Mouse (Mus musculus): Measurements from ENCODE around the gene Wwox. TPM values are rescaled to one million over a fixed set of nuclear protein-coding genes. Genes with fewer than 3 reads are reported as not detected.

Wwox gene
- polyA plus RNA-seq, 1 experiment from 2014 or later, result 11.0 TPM

- Histone ChIP-seq H3K4me1 (ENCODE audit: control insufficient read depth, insufficient read depth, low read length) (peaks cover 25% of the 10 kb centered on the region), H3K4me2 (ENCODE audit: low read depth, low read length) (no peak overlapping the region), H3K27me3 (replicated peaks; ENCODE audit: control insufficient read depth, insufficient read depth, low read length) (no peaks in the 10 kb centered on the region), H3K4me3 (ENCODE audit: low read depth, low read length) (no peak overlapping the region), H3K27ac (replicated peaks; ENCODE audit: low read depth, low read length) (no peak overlapping the region), H3K9me3 (ENCODE audit: control insufficient read depth, low read length) (no peaks in the 10 kb centered on the region), H3K9ac (ENCODE audit: low read depth, low read length) (no peak overlapping the region), H3K36me3 (ENCODE audit: control insufficient read depth, insufficient read depth, low read length) (no peaks in the 10 kb centered on the region)
- no peak for ATAC-seq (ENCODE audit: low read depth)
- 60% methylated on average over 4 of the region's 4 CpGs for WGBS
- no peak for DNase-seq (ENCODE audit: low spot score)
Measured at GRCm38 (mm10) chr8:114879277-114879568, 439.8 kb downstream of the Wwox start.

DNA sequence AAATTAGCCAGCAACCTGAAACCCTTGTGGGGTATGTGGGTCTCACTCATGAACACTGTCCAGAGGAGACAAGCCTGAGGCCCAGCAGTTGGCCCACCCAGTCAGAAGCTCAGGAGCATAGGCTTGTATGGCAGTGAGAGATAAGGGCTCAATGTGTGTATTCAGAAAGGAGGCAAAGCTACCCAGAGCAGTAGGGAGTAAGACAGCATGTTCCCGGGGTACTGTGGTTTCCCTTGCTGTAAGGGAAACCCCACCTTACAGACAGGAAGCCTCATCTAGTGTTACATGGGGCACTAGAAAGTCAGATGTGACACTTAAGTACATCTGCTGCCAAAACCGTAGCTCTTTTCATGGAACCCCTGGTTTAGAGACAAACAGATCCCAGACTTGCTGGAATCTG lies 440.2 kb downstream of the Wwox start:
- no peak overlapping the region for H3K4me2 ChIP-seq (ENCODE audit: low read depth, low read length)
- 33% methylated on average over 2 of the region's 2 CpGs for WGBS
- DNase-seq (ENCODE audit: low spot score) (no peak), ATAC-seq (ENCODE audit: low read depth) (no peak)
- no peak overlapping the region for H3K9ac ChIP-seq (ENCODE audit: low read depth, low read length)
- no peaks in the 10 kb centered on the region for H3K9me3 ChIP-seq (ENCODE audit: control insufficient read depth, low read length)
- H3K27ac ChIP-seq (replicated peaks; ENCODE audit: low read depth, low read length), result no peak overlapping the region
- peaks cover 25% of the 10 kb centered on the region for H3K4me1 ChIP-seq (ENCODE audit: control insufficient read depth, insufficient read depth, low read length)
- no peaks in the 10 kb centered on the region for H3K27me3 ChIP-seq (replicated peaks; ENCODE audit: control insufficient read depth, insufficient read depth, low read length)
- H3K4me3 ChIP-seq (ENCODE audit: low read depth, low read length), result no peak overlapping the region
- no peaks in the 10 kb centered on the region for H3K36me3 ChIP-seq (ENCODE audit: control insufficient read depth, insufficient read depth, low read length)

GRCm38 (mm10) chr8:114880475-114881135 lies 441.1 kb downstream of the Wwox start:
- no peak overlapping the region for H3K9ac ChIP-seq (ENCODE audit: low read depth, low read length)
- no peaks in the 10 kb centered on the region for H3K9me3 ChIP-seq (ENCODE audit: control insufficient read depth, low read length)
- ATAC-seq (ENCODE audit: low read depth) (no peak), DNase-seq (ENCODE audit: low spot score) (no peak)
- H3K27ac ChIP-seq (replicated peaks; ENCODE audit: low read depth, low read length), result no peak overlapping the region
- H3K36me3 ChIP-seq (ENCODE audit: control insufficient read depth, insufficient read depth, low read length), result no peaks in the 10 kb centered on the region
- no peak overlapping the region for H3K4me2 ChIP-seq (ENCODE audit: low read depth, low read length)
- no peak overlapping the region for H3K4me3 ChIP-seq (ENCODE audit: low read depth, low read length)
- H3K4me1 ChIP-seq (ENCODE audit: control insufficient read depth, insufficient read depth, low read length), result peaks cover 27% of the 10 kb centered on the region
- H3K27me3 ChIP-seq (replicated peaks; ENCODE audit: control insufficient read depth, insufficient read depth, low read length), result no peaks in the 10 kb centered on the region
- 70% methylated on average over 8 of the region's 8 CpGs for WGBS

DNA sequence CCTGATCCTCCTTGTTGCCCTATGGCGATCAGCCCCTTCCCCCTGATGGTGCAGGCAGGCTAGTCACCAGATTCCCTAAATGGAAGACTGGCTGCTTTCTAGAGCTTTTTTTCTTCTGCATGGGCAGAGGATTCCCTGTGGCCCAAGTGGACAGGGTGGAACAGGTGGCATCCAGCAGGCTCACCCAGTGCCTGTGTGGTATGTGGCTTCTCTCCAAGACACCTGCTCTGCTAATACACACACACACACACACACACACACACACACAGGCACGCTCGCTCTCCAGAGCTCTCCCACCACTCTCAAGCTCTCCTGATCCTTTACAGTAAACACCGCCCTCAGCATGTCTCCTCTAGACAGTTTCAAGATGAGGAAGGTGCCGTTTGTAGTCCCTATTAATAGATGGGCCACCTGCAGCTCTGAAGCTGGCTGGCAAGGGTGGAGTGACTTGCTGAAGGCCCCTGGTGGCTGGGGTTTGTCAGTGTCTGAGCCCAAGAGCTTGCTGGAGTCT lies 442.5 kb downstream of the Wwox start:
- ATAC-seq (ENCODE audit: low read depth) (peak; percentile 88), DNase-seq (ENCODE audit: low spot score) (peak; percentile 77)
- H3K27ac ChIP-seq (replicated peaks; ENCODE audit: low read depth, low read length), result no peak overlapping the region
- H3K4me1 ChIP-seq (ENCODE audit: control insufficient read depth, insufficient read depth, low read length), result peaks cover 14% of the 10 kb centered on the region
- H3K9ac ChIP-seq (ENCODE audit: low read depth, low read length), result no peak overlapping the region
- no peak overlapping the region for H3K4me2 ChIP-seq (ENCODE audit: low read depth, low read length)
- no peak overlapping the region for H3K4me3 ChIP-seq (ENCODE audit: low read depth, low read length)
- WGBS, result 47% methylated on average over 5 of the region's 5 CpGs
- H3K9me3 ChIP-seq (ENCODE audit: control insufficient read depth, low read length), result no peaks in the 10 kb centered on the region
- no peaks in the 10 kb centered on the region for H3K27me3 ChIP-seq (replicated peaks; ENCODE audit: control insufficient read depth, insufficient read depth, low read length)
- no peaks in the 10 kb centered on the region for H3K36me3 ChIP-seq (ENCODE audit: control insufficient read depth, insufficient read depth, low read length)

- no peak overlapping the region for H3K9ac ChIP-seq (ENCODE audit: low read depth, low read length)
- peaks cover 10% of the 10 kb centered on the region; the same call in 1 of the 2 replicates for H3K4me1 ChIP-seq (ENCODE audit: control insufficient read depth, insufficient read depth, low read length)
- H3K27ac ChIP-seq (replicated peaks; ENCODE audit: low read depth, low read length), result no peak overlapping the region
- DNase-seq (ENCODE audit: low spot score) (no peak), ATAC-seq (ENCODE audit: low read depth) (no peak)
- no peak overlapping the region for H3K4me3 ChIP-seq (ENCODE audit: low read depth, low read length)
- no peak overlapping the region for H3K4me2 ChIP-seq (ENCODE audit: low read depth, low read length)
- WGBS, result 36% methylated on average over 4 of the region's 4 CpGs
- no peaks in the 10 kb centered on the region for H3K36me3 ChIP-seq (ENCODE audit: control insufficient read depth, insufficient read depth, low read length)
- no peaks in the 10 kb centered on the region for H3K27me3 ChIP-seq (replicated peaks; ENCODE audit: control insufficient read depth, insufficient read depth, low read length)
- no peaks in the 10 kb centered on the region for H3K9me3 ChIP-seq (ENCODE audit: control insufficient read depth, low read length)
Measured at GRCm38 (mm10) chr8:114882504-114882903, 443.0 kb downstream of the Wwox start.

DNA sequence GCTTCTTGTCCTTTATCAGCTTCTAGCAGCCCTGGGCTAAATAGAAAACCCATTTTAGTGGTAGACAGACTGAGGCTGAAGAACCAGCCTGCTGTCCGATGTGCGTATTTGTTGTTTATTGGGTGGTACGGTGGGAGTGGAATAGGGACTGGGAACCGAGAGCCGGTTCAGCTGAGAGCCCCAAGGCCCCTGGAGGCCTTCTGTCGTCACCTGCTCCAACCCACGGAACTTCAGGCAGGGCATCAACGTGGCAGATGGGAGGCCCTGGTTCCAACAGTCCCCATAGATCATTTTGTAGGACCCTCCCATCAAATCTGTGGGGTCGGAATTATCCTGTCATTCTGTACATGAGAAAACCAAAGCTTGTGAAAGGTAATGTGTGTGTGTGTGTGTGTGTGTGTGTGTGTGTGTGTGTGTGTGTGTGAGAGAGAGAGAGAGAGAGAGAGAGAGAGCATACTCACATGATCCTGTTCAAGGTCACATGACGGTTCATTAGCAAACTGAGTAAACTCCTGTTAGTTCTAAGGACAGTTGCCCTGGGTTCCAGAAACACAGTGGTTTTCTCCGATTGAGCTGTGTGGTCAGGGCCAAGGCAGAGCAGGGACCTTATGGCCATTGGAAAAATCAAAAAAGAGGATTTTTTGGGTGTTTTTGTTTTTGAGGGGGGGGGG lies 443.6 kb downstream of the Wwox start:
- 79% methylated on average over 11 of the region's 11 CpGs for WGBS
- H3K4me3 ChIP-seq (ENCODE audit: low read depth, low read length), result no peak overlapping the region
- no peak overlapping the region for H3K4me2 ChIP-seq (ENCODE audit: low read depth, low read length)
- H3K27me3 ChIP-seq (replicated peaks; ENCODE audit: control insufficient read depth, insufficient read depth, low read length), result no peaks in the 10 kb centered on the region
- H3K36me3 ChIP-seq (ENCODE audit: control insufficient read depth, insufficient read depth, low read length), result no peaks in the 10 kb centered on the region
- H3K9ac ChIP-seq (ENCODE audit: low read depth, low read length), result no peak overlapping the region
- DNase-seq (ENCODE audit: low spot score) (no peak), ATAC-seq (ENCODE audit: low read depth) (no peak)
- H3K4me1 ChIP-seq (ENCODE audit: control insufficient read depth, insufficient read depth, low read length), result peaks cover 10% of the 10 kb centered on the region; the same call in 1 of the 2 replicates
- H3K9me3 ChIP-seq (ENCODE audit: control insufficient read depth, low read length), result no peaks in the 10 kb centered on the region
- H3K27ac ChIP-seq (replicated peaks; ENCODE audit: low read depth, low read length), result no peak overlapping the region

- H3K9me3 ChIP-seq (ENCODE audit: control insufficient read depth, low read length), result no peaks in the 10 kb centered on the region
- no peak overlapping the region for H3K9ac ChIP-seq (ENCODE audit: low read depth, low read length)
- ATAC-seq (ENCODE audit: low read depth), result no peak
- no peak overlapping the region for H3K4me3 ChIP-seq (ENCODE audit: low read depth, low read length)
- H3K36me3 ChIP-seq (ENCODE audit: control insufficient read depth, insufficient read depth, low read length), result no peaks in the 10 kb centered on the region
- no peak overlapping the region for H3K4me2 ChIP-seq (ENCODE audit: low read depth, low read length)
- 79% methylated on average over 9 of the region's 9 CpGs for WGBS
- no peak for DNase-seq (ENCODE audit: low spot score)
- H3K27me3 ChIP-seq (replicated peaks; ENCODE audit: control insufficient read depth, insufficient read depth, low read length), result no peaks in the 10 kb centered on the region
- peaks cover 10% of the 10 kb centered on the region; the same call in 1 of the 2 replicates for H3K4me1 ChIP-seq (ENCODE audit: control insufficient read depth, insufficient read depth, low read length)
- no peak overlapping the region for H3K27ac ChIP-seq (replicated peaks; ENCODE audit: low read depth, low read length)
Measured at GRCm38 (mm10) chr8:114883967-114884366, 444.5 kb downstream of the Wwox start.

DNA sequence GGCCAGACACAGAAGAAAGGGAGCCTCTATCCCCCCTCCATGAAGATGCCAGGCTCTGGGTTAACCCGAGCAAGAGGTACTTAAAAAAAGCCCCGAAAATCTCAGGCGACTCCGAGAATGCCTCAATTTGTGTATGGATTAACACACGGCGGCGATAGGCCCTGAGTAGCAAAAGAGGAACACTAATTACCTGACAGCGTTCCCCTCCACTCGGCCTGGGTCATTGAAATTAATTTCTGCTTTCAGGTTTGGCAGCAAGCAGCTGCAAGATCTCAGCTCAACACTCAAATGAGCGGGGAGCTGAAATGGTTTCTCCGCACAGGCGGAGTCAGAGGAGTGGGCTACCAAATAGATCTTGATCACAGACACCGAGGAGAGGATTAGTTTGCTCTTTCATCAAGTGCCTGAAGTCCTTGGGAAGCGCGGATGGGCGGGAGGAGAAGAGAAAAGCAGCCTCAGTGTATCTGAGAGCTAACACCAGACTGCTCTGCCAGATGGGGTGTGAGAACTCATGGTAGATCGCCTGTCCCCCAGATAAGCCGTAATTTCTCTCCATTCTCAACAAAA lies 445.7 kb downstream of the Wwox start:
- no peak overlapping the region for H3K4me3 ChIP-seq (ENCODE audit: low read depth, low read length)
- H3K9me3 ChIP-seq (ENCODE audit: control insufficient read depth, low read length), result no peaks in the 10 kb centered on the region
- H3K27ac ChIP-seq (replicated peaks; ENCODE audit: low read depth, low read length), result no peak overlapping the region
- no peaks in the 10 kb centered on the region for H3K36me3 ChIP-seq (ENCODE audit: control insufficient read depth, insufficient read depth, low read length)
- H3K9ac ChIP-seq (ENCODE audit: low read depth, low read length), result no peak overlapping the region
- DNase-seq (ENCODE audit: low spot score) (no peak), ATAC-seq (ENCODE audit: low read depth) (no peak)
- H3K27me3 ChIP-seq (replicated peaks; ENCODE audit: control insufficient read depth, insufficient read depth, low read length), result no peaks in the 10 kb centered on the region
- 0 out of 2 replicates have a peak overlapping the region, but pooled peaks have one; percentile 24 for H3K4me2 ChIP-seq (ENCODE audit: low read depth, low read length)
- 47% methylated on average over 18 of the region's 18 CpGs for WGBS
- H3K4me1 ChIP-seq (ENCODE audit: control insufficient read depth, insufficient read depth, low read length), result peaks cover 11% of the 10 kb centered on the region
